Mouse (Mus musculus) brain, embryonic 14.5 days (tissue): ENCODE data around the gene Nags.

ENCODE experiments used
- CTCF ChIP-seq: fragments of 200-500 bp; IDR thresholded peaks from 2 replicates; pipeline ENCODE4 v1.5.1; 2012; ENCODE audit warnings: inconsistent platforms, mild to moderate bottlenecking, moderate library complexity, borderline replicate concordance; ENCODE audit not compliant: insufficient read depth, insufficient read length; ENCODE audit errors: extremely low read depth
- POLR2A ChIP-seq: fragments of 200-500 bp; IDR thresholded peaks from 2 replicates; pipeline ENCODE4 v1.6.1; 2012; ENCODE audit warnings: mild to moderate bottlenecking, inconsistent platforms, borderline replicate concordance; ENCODE audit not compliant: poor library complexity, insufficient read depth, insufficient read length, severe bottlenecking; ENCODE audit errors: extremely low read depth

- TF ChIP-seq POLR2A = no peak
- TF ChIP-seq CTCF = no peak
Observed at GRCm38 (mm10) chr11:102145471-102146001, at the start of gene Nags.
